Mouse (Mus musculus) lung, adult 18-20 months (tissue): ENCODE measurements around the gene Psmc2.

Experiments
- DNase-seq, 2 experiments: peaks; one replicate each; pipeline ENCODE4 v3.0.0; 2022; ENCODE audit warnings: mixed read lengths in 2 of 2

Gene Psmc2

GRCm38 (mm10) chr5:21810924-21811323, 25.8 kb downstream of the Psmc2 start:
- no peak for DNase-seq

- DNase-seq = peak in 1 of 2 experiments; percentile 2
Measured at GRCm38 (mm10) chr5:21813994-21814393, 28.9 kb downstream of the Psmc2 start.

GRCm38 (mm10) chr5:21826370-21826769, 41.3 kb downstream of the Psmc2 start:
- DNase-seq = no peak

GRCm38 (mm10) chr5:21827643-21828042, 42.6 kb downstream of the Psmc2 start:
- no peak for DNase-seq

GRCm38 (mm10) chr5:21828855-21829254, 43.8 kb downstream of the Psmc2 start:
- DNase-seq = no peak

GRCm38 (mm10) chr5:21831761-21832160, 46.7 kb downstream of the Psmc2 start:
- no peak for DNase-seq

- DNase-seq = no peak
Measured at GRCm38 (mm10) chr5:21844676-21845075, 59.6 kb downstream of the Psmc2 start.

- DNase-seq = no peak
Measured at GRCm38 (mm10) chr5:21846616-21847290, 61.7 kb downstream of the Psmc2 start.

GRCm38 (mm10) chr5:21847438-21847837, 62.4 kb downstream of the Psmc2 start:
- DNase-seq = no peak

GRCm38 (mm10) chr5:21851679-21852340, 66.7 kb downstream of the Psmc2 start:
- no peak for DNase-seq
